Mouse (Mus musculus): ENCODE results near the gene Ak1. TPM values are rescaled to one million over a fixed set of nuclear protein-coding genes. Genes with fewer than 3 reads are reported as not detected.
A peak's percentile ranks its signal among the peaks of the same experiment; 100 is the strongest.

Ak1 gene
- polyA plus RNA-seq (2012; rRNA removed): 151 and 154 TPM in 2 replicates

DNA sequence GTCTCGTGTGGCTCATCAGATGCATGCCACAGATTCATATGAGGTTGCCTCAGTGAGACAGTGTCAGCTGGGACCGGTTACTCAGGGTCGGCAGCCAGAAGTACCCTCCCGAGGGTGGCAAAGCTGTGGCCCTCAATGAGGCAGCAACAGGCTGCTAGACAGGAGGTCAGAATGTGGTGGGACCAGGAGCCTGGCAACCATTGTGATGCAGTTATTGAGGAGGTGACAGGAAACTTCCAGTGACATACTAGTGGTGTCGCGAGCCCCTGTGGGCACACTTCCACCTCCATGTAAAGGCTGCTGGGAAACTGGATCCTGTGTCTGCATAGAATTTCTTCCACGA is at the start of gene Ak1:
Gene Ak1, plus strand, starts transcription at position 242 of the 343 bp plus-strand sequence.
- no peak for DNase-seq (ENCODE audit: extremely low spot score in 1 of 2, low spot score in 1 of 2)

DNA sequence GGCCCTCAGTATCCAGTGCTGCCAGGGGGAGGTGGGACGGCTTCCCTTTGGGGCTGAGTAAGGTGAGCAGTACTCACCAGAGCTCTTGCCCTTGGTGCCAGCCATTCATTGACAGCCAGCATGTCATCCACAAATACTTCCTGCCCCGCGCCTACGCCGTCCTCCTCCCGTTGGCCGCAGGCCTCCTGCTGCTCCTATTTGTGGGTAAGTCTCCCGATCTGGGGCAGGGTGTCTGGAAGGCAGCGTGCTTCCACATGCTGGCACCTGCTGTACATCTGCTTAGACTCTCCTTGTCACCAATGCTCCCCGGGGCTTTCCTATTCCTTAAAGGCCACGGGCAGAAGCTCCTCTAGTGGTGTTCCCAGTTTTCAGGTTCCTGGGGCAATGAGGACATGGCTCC is 49.4 kb upstream of the Ak1 start:
- no peak for DNase-seq (ENCODE audit: extremely low spot score in 1 of 2, low spot score in 1 of 2)

DNA sequence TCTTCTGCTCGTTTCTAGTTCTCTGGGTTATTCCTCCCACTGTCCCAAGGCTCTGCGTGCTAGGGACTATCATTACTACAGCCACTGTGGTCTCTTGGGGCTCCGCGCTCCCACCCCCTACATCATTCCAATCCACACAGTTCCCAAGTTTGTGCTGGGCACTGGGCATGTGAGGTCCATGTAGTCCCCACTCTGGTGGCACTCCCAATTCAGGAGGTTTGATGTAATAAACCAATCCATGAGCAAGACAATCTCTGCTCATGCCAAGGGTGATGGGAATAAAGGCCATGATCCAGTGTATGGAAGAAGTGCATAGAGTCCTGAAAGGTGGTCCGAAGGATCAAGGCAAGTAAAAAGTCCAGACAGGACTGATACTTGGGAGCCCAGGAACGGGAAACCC is 47.1 kb upstream of the Ak1 start, which contains the start of gene Pip5kl1:
Gene Pip5kl1, plus strand, starts transcription at position 301 of the 400 bp plus-strand sequence.
- DNase-seq (ENCODE audit: extremely low spot score in 1 of 2, low spot score in 1 of 2): no peak

- DNase-seq (ENCODE audit: extremely low spot score in 1 of 2, low spot score in 1 of 2): peak; percentile 70 to 94
Measured at GRCm38 (mm10) chr2:32574901-32575585, 46.5 kb upstream of the Ak1 start.

DNA sequence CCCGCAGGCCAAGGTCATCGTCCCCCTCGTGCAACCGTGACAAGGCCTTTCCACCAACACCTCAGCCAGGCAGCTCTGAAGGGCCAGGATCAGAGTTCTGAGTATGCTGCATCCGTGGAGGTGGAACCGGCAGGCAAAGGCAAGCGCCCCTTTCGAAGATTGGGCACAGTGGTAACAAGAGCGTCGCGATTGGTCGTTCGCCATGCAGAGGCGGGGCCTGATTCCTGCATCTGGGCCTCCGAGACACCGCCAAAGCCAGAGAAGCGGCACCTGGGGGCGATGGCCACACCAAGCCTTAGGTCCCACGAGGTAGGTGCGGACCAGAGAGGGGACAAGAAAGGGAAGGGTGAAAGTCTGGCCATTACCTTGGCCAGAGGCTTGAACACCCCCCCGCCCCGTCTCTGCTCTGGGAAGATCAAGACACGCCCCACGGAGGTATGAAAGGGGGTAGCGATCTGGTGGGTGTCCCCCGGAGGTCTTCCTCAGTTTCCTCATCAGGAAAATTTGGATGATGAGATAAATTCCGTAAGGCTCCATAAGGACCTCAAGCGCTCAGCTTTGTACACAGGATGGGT is 45.9 kb upstream of the Ak1 start, which contains the start of gene 9430097D07Rik:
Gene 9430097D07Rik, minus strand, starts transcription at position 99 of the 575 bp plus-strand sequence.
- peak; percentile 55 to 84 for DNase-seq (ENCODE audit: extremely low spot score in 1 of 2, low spot score in 1 of 2)

DNA sequence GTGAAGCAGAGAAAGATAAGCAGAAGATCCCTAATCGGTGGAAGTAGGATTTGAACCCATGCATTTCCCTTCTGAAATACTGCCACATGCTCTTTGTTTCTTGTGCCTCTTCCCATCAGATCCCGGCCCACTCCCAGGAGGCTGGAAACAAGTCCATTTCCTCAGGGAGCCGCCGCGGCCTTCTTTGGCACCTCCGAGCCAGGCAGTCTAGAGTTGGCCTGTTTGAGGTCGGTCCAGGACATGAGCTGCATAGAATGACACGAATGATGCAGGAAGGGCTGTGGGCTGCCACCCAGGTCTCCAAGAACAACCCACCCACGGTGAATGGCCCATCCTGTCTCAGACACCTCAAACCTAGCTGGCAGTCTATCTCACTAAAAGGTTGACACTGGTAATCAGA is 45.0 kb upstream of the Ak1 start:
- DNase-seq (ENCODE audit: extremely low spot score in 1 of 2, low spot score in 1 of 2): no peak

DNA sequence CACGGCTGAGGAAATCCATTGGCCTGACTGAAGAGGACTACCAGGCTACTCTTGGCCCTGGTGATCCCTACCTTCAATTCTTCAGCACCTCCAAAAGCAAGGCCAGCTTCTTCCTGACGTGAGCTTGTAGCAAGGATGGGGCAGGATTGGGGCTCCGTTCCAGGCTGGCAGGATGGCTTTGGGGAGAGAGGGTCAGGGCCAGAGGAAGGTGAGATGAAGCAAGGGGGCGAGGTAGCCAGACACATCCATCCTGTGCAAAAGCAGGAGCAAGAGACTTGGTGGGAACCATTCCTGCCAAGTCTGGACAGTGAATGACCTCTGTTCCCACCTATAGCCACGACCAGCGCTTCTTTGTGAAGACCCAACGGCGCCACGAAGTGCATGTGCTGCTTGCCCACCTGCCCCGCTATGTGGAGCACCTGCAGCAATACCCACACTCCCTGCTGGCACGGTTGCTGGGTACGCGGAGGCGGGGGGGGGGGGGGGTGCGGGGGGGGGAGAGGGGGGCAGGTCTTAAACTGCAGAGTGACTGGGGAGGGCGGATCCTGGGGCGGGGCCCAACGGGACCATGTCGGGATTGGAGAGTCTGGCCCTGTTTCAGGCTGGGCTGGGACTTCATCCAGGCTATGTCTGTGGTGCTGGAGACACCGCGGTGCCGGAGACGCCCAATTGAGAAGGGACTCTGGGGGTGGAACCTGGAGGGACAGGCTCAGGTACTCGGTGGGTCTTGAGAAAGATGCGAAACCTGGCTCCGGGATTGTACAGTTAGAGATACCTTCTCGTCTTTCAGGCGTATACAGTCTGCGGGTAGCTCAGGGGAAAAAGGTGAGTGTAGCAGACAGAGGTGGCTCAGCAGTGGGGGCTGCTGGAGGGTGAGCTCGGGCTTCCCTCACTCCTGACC is 43.2 kb upstream of the Ak1 start:
- DNase-seq (ENCODE audit: extremely low spot score in 1 of 2, low spot score in 1 of 2): peak in 1 of 2 experiments; percentile 62

DNA sequence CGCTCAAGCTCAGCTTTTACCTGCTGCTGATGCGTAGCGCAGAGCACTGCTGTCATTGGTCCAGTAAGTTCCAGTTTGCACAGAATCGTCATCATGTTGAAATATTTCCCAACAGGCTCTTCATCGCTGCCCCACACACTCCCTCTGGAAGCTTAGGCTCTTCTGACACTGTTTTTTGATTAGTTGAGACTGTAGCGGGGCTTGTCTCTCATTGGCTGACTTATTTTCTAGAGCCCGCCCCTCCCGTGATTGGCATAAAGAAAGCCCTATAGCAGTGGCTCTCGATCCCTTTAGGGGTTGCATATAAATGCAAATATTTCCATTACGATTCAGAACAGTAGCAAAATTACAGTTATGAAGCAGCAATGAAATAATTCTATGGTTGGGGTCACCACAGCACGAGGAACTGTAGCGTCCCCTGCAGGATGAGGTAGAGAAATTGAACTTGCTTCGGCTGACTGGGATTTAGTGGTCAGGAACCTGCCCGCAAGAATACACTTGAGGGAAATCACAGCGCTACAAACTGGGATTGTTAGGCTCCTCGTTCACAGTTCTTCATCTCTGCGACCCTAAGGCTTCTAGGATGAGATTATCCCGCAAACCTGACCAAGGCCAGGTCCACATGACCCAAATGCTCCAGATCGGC is 40.0 kb upstream of the Ak1 start:
- DNase-seq (ENCODE audit: extremely low spot score in 1 of 2, low spot score in 1 of 2): peak; percentile 71 to 90

GRCm38 (mm10) chr2:32582830-32583799 is 38.4 kb upstream of the Ak1 start:
- DNase-seq (ENCODE audit: extremely low spot score in 1 of 2, low spot score in 1 of 2): peak; percentile 86 to 96

- no peak for DNase-seq (ENCODE audit: extremely low spot score in 1 of 2, low spot score in 1 of 2)
Measured at GRCm38 (mm10) chr2:32585149-32585714, 36.3 kb upstream of the Ak1 start.

GRCm38 (mm10) chr2:32586871-32587351 is 34.6 kb upstream of the Ak1 start, which contains the start of gene St6galnac4:
TSS of gene St6galnac4 (plus strand) at chr2:32587095.
- peak; percentile 80 to 91 for DNase-seq (ENCODE audit: extremely low spot score in 1 of 2, low spot score in 1 of 2)

DNA sequence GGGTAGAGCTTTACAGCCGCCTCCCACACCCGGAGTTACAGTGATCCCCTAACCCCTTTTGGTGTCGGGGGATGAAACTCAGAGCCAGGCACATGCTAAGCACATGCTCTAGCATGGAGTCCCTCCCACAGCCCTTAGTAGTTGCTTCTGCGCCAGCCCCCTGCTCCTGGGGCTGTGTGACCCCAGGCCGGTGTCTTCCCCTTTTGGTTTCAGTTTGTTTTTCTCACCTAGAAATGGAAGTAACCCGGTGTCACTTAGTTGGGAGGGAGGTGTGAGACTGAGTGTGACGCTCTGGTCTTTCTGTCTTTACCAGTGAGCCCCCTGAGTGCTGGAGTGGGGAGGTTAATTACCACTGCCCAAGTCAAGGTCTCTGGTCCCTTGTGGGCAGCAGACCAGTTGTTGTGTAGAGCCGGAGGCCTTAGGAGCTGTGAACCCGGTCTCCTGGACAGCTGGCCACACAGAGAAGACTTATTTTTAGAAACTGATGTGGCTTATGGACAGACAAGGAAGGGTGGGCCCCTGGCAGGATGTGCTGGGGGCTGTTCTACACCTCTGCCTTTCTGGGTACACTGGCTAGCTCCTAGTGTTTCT is 33.7 kb upstream of the Ak1 start:
- DNase-seq (ENCODE audit: extremely low spot score in 1 of 2, low spot score in 1 of 2): no peak

DNA sequence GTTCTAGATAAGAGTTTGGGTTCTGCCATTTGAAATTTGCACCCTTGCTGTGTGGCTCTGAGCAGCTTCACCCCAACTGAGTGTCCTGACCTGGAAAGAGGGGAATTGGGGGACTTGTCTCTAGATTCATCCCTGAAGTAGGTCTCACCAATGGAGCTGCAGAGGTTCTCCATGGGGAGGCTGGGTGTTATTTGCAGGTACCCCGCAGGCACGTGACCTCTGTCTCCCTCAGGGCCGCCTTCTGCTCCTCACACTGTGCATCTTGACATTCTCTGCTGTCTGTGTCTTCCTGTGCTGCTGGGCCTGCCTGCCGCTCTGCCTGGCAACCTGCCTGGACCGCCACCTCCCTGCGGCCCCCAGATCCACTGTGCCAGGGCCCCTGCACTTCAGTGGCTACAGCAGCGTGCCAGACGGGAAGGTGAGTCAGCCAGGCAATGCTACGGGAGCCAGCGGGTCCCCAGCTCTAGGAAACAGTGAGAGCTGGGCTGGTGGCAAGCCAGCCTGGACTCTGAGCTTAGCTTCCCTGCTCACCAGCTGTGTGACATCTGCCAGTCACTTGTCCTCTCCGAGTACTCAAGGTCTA is 32.3 kb upstream of the Ak1 start:
- peak in 1 of 2 experiments; percentile 79 for DNase-seq (ENCODE audit: extremely low spot score in 1 of 2, low spot score in 1 of 2)

GRCm38 (mm10) chr2:32590224-32590623 is 31.3 kb upstream of the Ak1 start:
- no peak for DNase-seq (ENCODE audit: extremely low spot score in 1 of 2, low spot score in 1 of 2)

GRCm38 (mm10) chr2:32591249-32591648 is 30.3 kb upstream of the Ak1 start:
- DNase-seq (ENCODE audit: extremely low spot score in 1 of 2, low spot score in 1 of 2): no peak

DNA sequence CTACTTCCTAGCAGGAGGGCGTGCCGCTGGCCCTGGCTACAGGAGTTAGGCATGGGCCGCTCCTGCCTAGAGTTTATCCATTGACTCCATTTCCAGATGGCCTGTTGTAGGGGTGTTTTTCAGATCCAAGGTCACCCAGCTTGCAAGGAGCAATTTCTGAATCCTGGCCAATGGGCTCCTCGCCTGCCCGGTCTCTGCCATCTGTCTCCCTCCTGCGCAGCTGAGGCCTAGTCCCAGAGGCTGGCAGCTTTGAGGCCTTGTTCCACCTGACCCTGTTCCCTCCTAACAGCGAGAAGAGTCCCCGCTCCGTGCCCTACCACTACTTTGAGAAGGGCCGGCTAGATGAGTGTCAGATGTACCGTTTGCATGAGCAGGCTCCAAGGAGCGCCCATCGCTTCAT is 24.8 kb upstream of the Ak1 start:
- no peak for DNase-seq (ENCODE audit: extremely low spot score in 1 of 2, low spot score in 1 of 2)

DNA sequence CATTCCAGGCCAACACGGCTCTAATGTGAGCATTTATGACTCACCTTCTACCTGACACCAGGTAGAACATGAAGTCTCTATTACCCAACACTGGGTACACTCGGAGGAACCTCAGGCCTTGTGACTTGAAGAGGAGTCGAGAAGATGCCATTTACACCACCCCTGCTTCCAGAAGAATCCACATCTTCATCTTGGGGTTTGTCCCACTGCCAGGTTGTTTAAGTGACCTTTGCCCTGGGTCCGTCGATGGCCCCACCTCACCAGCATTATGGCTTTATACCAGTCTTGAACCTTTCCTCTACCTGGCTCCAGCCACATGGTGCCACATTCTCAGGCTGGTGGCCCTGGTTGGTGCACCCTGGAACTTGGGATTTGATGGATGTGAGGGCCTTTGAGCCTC is 24.3 kb upstream of the Ak1 start:
- DNase-seq (ENCODE audit: extremely low spot score in 1 of 2, low spot score in 1 of 2): no peak

GRCm38 (mm10) chr2:32597699-32598098 is 23.9 kb upstream of the Ak1 start:
- no peak for DNase-seq (ENCODE audit: extremely low spot score in 1 of 2, low spot score in 1 of 2)
